Mouse (Mus musculus) embryonic facial prominence, embryonic 15.5 days (tissue): ENCODE data around the gene Mucl3. TPM values are rescaled to one million over a fixed set of nuclear protein-coding genes. Genes with fewer than 3 reads are reported as not detected.

Experiments used
- ATAC-seq: fragments of 200-750 bp; cut with Nextera tagmentation; 2 replicates; pipeline ENCODE4 v1.8.0; 2017; ENCODE audit warnings: low read depth, moderate TSS enrichment; ENCODE audit not compliant: insufficient number of reproducible peaks, low FRiP score, low TSS enrichment
- H3K27ac ChIP-seq: fragments of 300-500 bp; sonication (generic); replicated peaks from 2 replicates; pipeline ENCODE4 v1.5.1; 2015; ENCODE audit warnings: mild to moderate bottlenecking, inconsistent platforms
- H3K27me3 ChIP-seq: fragments of 300-500 bp; sonication (generic); 2 replicates; pipeline ENCODE4 v1.6.1; 2015; ENCODE audit warnings: inconsistent platforms
- H3K36me3 ChIP-seq: fragments of 300-500 bp; sonication (generic); 2 replicates; pipeline ENCODE4 v1.6.1; 2015; ENCODE audit warnings: mild to moderate bottlenecking, inconsistent platforms
- H3K4me1 ChIP-seq: fragments of 300-500 bp; sonication (generic); 2 replicates; pipeline ENCODE4 v1.6.1; 2015; ENCODE audit warnings: inconsistent platforms
- H3K4me2 ChIP-seq: fragments of 300-500 bp; sonication (generic); replicated peaks from 2 replicates; pipeline ENCODE4 v1.6.1; 2015; ENCODE audit warnings: mild to moderate bottlenecking, inconsistent platforms
- H3K4me3 ChIP-seq: fragments of 300-500 bp; sonication (generic); replicated peaks from 2 replicates; pipeline ENCODE4 v1.5.1; 2015; ENCODE audit warnings: mild to moderate bottlenecking, inconsistent platforms
- H3K9ac ChIP-seq: fragments of 300-500 bp; sonication (generic); 2 replicates; pipeline ENCODE4 v1.6.1; 2015; ENCODE audit warnings: inconsistent platforms
- H3K9me3 ChIP-seq: fragments of 300-500 bp; sonication (generic); replicated peaks from 2 replicates; pipeline ENCODE4 v1.6.1; 2016; ENCODE audit warnings: inconsistent platforms
- WGBS: fragments of 180-500 bp; shearing (Covaris S2); methylation state at CpG from one replicate; pipeline ENCODE4 v1.1.7; 2015; 5-methylcytosine and 5-hydroxymethylcytosine counted together
- polyA plus RNA-seq: library from polyadenylated mRNA; unstranded; fragments of >200 nt; fragmentation: Nextera tagmentation; extraction: Ambion mirVana; gene quantifications from 2 replicates; pipeline ENCODE4 v1.2.1, GENCODE M21; 2015

The Mucl3 gene
- polyA plus RNA-seq, 1 experiment from 2014 or later, result 0.36 TPM

DNA sequence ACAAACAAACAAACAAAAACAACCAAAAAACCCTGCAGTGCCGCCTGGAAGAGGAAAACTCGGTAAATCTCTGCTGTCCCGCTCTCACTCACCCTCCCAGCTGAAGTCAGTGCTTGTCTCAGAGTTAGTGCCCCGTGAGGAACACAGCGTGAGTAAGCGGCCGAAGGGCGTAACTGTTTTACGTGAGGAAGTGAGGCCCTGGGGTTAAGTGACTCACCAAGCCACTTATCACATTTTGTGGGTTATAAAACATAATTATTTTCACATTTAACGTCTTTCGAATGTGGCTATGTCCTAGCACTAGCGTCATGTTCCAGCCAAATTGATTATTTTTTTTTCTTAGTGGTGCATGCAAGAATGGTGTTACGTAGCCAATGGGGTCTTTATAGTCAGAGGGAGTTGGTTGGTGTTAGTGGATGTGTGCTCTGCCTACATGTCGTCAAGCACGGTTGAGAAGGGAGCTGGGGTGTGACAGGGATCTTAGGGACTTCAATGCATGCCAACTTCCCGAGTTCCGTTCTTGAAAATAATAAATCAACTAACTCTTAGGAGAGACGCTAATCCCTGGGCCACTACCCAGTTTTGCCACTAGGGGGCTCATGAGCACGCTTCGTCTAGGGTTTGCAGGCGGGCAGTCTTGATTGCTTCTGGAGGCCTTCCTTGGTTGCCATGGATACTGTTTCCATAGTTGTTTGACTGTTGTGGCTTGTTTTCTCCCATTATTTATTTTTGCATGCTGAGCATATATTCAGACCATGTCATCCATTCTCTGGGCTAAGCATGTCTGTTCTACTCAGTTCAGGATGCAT, 52.9 kb downstream of the Mucl3 start:
- Histone ChIP-seq H3K9ac (no peak overlapping the region), H3K9me3 (no peaks in the 10 kb centered on the region), H3K4me1 (no peaks in the 10 kb centered on the region), H3K36me3 (no peaks in the 10 kb centered on the region), H3K4me3 (no peak overlapping the region), H3K27ac (no peak overlapping the region), H3K27me3 (no peaks in the 10 kb centered on the region), H3K4me2 (peak overlapping the region; percentile 24; the same call in 1 of the 2 replicates)
- 38% methylated on average over 21 of the region's 21 CpGs for WGBS
- peak; percentile 39; the same call in 1 of the 2 replicates for ATAC-seq

DNA sequence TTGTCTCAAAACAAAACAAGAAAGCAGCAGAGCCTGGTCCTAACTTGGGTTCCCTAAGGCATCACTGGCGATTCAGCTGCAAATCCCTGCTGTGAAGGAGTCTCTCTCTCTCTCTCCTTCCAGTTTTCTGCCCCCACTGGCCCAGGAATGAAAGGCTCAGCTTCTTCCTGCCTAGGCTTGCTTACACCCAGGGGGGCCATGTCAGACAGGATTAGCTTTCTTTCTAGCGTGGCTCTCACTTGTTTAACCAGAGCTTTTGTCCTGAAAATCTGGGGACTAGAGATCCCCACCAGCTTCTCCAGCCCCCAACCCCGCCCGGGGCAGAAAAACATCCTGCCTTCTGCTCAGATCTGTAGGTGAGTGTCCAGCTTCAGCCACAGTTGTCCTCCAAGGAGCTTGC, 55.1 kb downstream of the Mucl3 start:
- WGBS, result 10% methylated on average over 4 of the region's 4 CpGs
- H3K9me3 ChIP-seq, result no peaks in the 10 kb centered on the region
- no peak overlapping the region for H3K4me2 ChIP-seq
- no peaks in the 10 kb centered on the region for H3K27me3 ChIP-seq
- H3K4me3 ChIP-seq, result no peak overlapping the region
- no peak overlapping the region for H3K9ac ChIP-seq
- H3K4me1 ChIP-seq, result 0 out of 2 replicates have a peak, but pooled peaks cover 3% of the 10 kb centered on the region
- ATAC-seq, result no peak
- H3K27ac ChIP-seq, result 0 out of 2 replicates have a peak overlapping the region, but pooled peaks have one; percentile 63
- no peaks in the 10 kb centered on the region for H3K36me3 ChIP-seq

GRCm38 (mm10) chr17:35587291-35587690, 56.2 kb downstream of the Mucl3 start:
- H3K36me3 ChIP-seq, result no peaks in the 10 kb centered on the region
- H3K9ac ChIP-seq, result no peak overlapping the region
- H3K4me2 ChIP-seq, result no peak overlapping the region
- no peak overlapping the region for H3K4me3 ChIP-seq
- ATAC-seq, result no peak
- 0 out of 2 replicates have a peak, but pooled peaks cover 3% of the 10 kb centered on the region for H3K4me1 ChIP-seq
- H3K27ac ChIP-seq, result no peak overlapping the region
- H3K27me3 ChIP-seq, result no peaks in the 10 kb centered on the region
- H3K9me3 ChIP-seq, result no peaks in the 10 kb centered on the region
- 85% methylated on average over 1 of the region's 1 CpGs for WGBS

Other genes starting within 250 kb of the Mucl3 start
- gene H2-Q6, start 218.8 kb downstream of the Mucl3 start, polyA plus RNA-seq, result 0.14 and 0.28 TPM in 2 replicates
- gene H2-Q7, start 204.5 kb downstream of the Mucl3 start, polyA plus RNA-seq, result 2.0 and 2.2 TPM in 2 replicates
- 0.73 and 0.93 TPM in 2 replicates for gene H2-Q10, start 173.6 kb downstream of the Mucl3 start, polyA plus RNA-seq
- not detected in 2 replicates for gene Pou5f1, start 137.7 kb downstream of the Mucl3 start, polyA plus RNA-seq
- gene Tcf19, start 126.9 kb downstream of the Mucl3 start, polyA plus RNA-seq, result 86.0 and 86.2 TPM in 2 replicates
- 18.3 and 20.7 TPM in 2 replicates for gene Cchcr1, start 126.6 kb downstream of the Mucl3 start, polyA plus RNA-seq
- gene Psors1c2, start 110.5 kb downstream of the Mucl3 start, polyA plus RNA-seq, result 20.4 and 22.7 TPM in 2 replicates
- 12.1 and 12.5 TPM in 2 replicates for gene Cdsn, start 91.6 kb downstream of the Mucl3 start, polyA plus RNA-seq
- 21.5 and 39.7 TPM in 2 replicates for gene 2300002M23Rik, start 76.2 kb downstream of the Mucl3 start, polyA plus RNA-seq
- 0.25 and 0.81 TPM in 2 replicates for gene Sfta2, start 42.1 kb downstream of the Mucl3 start, polyA plus RNA-seq
- gene Gm9573, start 17.1 kb downstream of the Mucl3 start, polyA plus RNA-seq, result 0.17 TPM in 1 of 2 replicates, not detected in the other
- 16.6 and 19.0 TPM in 2 replicates for gene Vars2, start 23.9 kb upstream of the Mucl3 start, polyA plus RNA-seq
- gene Gtf2h4, start 30.0 kb upstream of the Mucl3 start, polyA plus RNA-seq, result 35.4 and 39.5 TPM in 2 replicates
- gene Ddr1, start 60.9 kb upstream of the Mucl3 start, polyA plus RNA-seq, result 95.1 and 100 TPM in 2 replicates
- 28.7 and 30.2 TPM in 2 replicates for gene Ier3, start 178.0 kb upstream of the Mucl3 start, polyA plus RNA-seq
- gene Flot1, start 179.5 kb upstream of the Mucl3 start, polyA plus RNA-seq, result 64.4 and 72.6 TPM in 2 replicates
- 823 TPM in 2 replicates for gene Tubb5, start 194.6 kb upstream of the Mucl3 start, polyA plus RNA-seq
- 12.0 and 16.1 TPM in 2 replicates for gene Mdc1, start 197.8 kb upstream of the Mucl3 start, polyA plus RNA-seq
- gene Nrm, start 217.6 kb upstream of the Mucl3 start, polyA plus RNA-seq, result 53.2 and 55.2 TPM in 2 replicates
- gene Ppp1r18, start 221.9 kb upstream of the Mucl3 start, polyA plus RNA-seq, result 28.5 and 30.3 TPM in 2 replicates
- 40.7 and 50.6 TPM in 2 replicates for gene Dhx16, start 236.1 kb upstream of the Mucl3 start, polyA plus RNA-seq